Mouse (Mus musculus): Measurements from ENCODE around the gene Rassf5.
"Not testable (repeated sequence)": the region's sequence is repeated elsewhere in the genome, so short reads cannot be mapped to it uniquely, and the experiment has no call there.

Rassf5 gene

DNA sequence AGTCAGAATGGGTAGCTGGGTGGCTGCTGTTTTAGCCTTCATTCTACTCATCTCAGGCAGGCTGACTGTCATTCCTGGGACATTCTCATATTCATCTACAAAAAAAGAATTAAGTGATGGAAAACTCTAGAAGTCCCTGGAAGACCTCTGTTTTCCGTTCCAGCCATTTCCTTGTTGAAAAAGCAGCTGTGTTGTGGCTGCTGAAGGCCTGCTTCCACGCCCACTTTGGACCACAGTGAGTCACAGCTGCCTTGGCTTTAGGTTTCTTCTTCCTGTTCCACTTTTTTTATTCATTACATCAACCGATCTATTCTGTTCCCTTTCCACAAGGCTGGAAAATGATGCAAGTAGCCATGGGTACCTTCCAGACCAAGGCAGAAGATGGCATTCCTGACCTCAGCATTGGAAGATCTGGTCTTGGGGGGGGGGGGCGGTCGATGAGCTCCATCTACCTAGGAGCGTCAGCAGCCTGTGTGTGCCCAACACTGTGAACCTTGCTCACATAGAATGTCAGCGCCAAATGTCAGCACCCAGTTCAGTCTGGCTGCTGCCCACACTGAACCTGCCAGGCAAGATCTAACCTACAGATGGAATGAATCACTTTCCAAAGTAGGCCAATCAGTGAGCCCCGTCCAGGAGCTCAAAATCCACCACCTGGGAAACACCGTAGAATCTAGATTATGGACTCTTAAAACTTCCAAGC is 60.7 kb downstream of the Rassf5 start:
- in situ Hi-C loops (cut with MseI, MboI): loop anchor here in 1 of 2 experiments (10.0 kb wide), 1 partner anchor 60 kb away; the partner anchor contains the start of gene Rassf5

DNA sequence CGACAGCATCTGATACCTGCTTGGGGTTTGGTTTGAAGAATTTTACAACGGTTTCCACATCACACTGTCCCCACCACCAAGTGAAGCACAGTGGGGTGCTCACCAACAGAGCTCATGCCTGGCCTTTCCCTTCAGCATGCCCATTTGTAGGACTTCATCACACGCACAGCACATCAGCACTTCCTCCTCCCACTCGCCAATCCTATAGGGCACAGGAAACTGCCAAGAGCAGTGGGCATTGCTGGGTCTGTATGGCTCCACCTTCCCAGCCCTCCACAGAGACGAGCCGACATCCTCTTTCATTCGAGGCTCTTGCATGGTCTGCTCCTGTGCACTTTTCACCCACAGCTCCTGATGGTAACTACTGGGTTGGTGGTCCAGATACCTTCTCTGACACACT is 61.9 kb downstream of the Rassf5 start:
- in situ Hi-C loops (cut with MseI, MboI): loop anchor here in 1 of 2 experiments (10.0 kb wide), 1 partner anchor 62 kb away; the partner anchor contains the start of gene Rassf5

DNA sequence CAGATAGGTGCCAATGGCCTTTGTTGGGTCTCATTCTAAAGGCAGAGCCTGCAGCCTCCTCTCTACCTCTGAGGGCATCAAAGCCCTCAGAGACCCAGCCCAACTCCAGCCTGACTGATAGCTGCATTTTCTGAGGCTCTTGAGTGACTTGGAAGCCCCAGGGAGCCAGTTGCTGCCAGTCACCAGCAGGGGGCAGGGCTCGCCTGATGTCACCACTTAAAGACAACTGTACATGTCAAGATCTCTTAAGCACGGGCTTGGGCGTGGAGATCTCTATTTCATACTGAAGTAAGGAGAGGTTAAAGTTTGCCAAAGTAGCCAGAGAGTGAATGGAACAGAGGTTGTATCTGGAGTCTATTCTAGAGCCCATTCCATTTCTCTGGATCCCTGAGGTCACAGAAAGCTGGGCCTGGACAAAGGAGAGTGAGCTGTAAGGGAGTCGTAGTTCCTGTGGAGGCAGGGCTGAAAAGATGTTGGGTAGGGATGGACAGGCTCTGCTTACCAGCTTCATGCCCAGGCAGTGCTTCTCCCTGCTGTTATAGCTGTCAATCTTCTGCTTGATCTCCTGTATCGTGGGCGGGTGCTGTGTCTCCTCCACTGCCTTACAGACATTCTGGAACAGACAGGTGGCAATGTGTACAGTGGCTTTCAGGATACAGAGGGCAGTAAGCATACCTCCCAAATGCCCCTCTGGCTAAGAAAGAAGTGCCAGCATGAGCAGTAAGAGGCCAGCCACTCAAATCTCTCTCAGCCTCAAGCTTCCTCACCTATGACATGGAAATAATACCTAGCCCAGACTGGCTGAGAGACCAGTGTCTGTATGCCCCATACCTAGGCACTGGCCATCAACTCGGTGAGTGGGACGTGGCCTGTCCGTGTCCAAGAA is 63.2 kb downstream of the Rassf5 start:
- in situ Hi-C loops (cut with MseI, MboI): loop anchor here in 1 of 2 experiments (10.0 kb wide), 1 partner anchor 63 kb away; the partner anchor contains the start of gene Rassf5

- in situ Hi-C loops (cut with MseI, MboI): loop anchor here in 1 of 2 experiments (10.0 kb wide), 1 partner anchor 64 kb away; the partner anchor contains the start of gene Rassf5
Measured at GRCm38 (mm10) chr1:131180386-131180785, 64.7 kb downstream of the Rassf5 start.

GRCm38 (mm10) chr1:131178083-131178482 is 67.0 kb downstream of the Rassf5 start:
- in situ Hi-C loops (cut with MseI, MboI): no loop called here

DNA sequence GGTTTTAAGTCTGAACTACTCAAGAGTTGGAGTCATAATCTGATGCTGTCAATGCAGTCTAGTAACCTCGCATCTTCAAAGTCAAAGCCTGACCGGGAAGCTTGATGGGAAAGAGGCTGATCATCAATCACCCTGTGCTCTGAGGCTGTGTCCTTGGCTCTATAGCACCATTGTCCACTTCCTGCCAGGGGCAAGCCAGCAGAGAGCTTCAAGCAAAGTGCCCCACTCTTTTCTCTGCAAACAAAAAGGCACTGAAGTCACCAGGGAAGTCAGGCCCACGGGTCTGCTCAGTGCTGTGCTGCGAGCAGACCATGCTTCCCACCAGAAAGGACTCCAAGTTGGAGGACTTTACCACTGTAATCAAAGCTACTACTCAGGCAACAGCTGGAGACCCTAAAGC is 67.8 kb downstream of the Rassf5 start:
- in situ Hi-C loops (cut with MseI, MboI): no loop called here

- in situ Hi-C loops (cut with MseI, MboI): no loop called here
Measured at GRCm38 (mm10) chr1:131175819-131176218, 69.2 kb downstream of the Rassf5 start.

DNA sequence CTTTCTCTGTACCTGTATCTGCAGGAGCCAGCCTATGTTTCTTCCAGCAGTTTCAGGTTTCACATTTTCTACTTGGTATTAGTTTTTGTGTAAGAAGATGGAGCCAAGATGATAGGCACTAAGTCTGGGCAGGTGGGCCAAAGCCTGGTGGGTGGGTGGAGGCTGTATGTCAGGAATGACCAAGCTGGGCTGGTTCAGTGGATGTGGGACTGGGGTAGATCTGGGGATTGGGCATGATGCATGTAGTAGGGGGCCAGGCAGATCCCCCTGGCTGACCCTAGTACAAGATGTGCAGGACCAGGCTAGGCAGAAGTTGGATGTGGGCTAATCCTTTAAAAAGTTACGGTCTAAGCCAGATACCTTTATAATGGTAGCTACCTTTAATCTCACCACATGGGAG is 69.9 kb downstream of the Rassf5 start:
- in situ Hi-C loops (cut with MseI, MboI): no loop called here

- in situ Hi-C loops (cut with MseI, MboI): no loop called here
Measured at GRCm38 (mm10) chr1:131174299-131174861, 70.7 kb downstream of the Rassf5 start.

DNA sequence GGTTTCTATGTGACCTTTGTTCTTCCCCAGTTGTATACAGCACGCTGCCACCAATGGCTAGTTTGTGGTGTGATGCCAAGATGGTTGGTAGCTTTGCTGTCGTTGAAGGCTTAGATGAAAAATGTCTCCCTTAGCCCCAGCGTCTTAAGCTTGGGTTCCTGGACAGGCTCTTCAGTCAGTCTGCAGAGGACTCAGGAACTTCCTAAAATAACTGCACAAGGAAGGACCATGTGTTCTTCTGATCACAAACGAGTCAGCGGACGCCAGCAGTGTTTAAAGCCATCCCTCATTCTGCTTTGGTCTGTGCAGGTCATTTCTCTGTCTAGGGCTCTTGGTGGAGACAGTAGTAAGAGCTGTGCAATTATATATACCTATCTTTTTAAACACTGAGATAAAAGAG is 71.2 kb downstream of the Rassf5 start:
- in situ Hi-C loops (cut with MseI, MboI): no loop called here

DNA sequence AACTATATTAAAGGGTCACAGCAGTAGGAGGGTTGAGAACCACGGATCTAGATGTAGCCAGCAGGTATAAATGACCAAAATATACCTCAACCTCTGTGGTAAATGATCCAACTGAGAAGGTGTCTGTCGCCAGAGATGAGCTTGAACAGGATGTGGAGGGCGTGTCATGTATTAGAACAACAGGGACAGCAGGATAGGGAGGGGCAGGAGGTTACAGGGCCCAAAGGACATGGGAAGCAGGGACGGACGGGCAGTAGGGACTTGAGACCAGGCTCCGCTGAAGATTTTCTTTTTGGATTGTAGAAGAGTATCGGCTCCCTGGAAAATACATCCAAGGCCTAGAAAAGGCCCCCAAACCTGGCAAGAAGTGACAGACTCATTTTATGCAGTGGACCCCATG is 72.1 kb downstream of the Rassf5 start:
- in situ Hi-C loops (cut with MseI, MboI): no loop called here

GRCm38 (mm10) chr1:131167612-131168011 is 77.4 kb downstream of the Rassf5 start:
- in situ Hi-C loops (cut with MseI, MboI): no loop called here

DNA sequence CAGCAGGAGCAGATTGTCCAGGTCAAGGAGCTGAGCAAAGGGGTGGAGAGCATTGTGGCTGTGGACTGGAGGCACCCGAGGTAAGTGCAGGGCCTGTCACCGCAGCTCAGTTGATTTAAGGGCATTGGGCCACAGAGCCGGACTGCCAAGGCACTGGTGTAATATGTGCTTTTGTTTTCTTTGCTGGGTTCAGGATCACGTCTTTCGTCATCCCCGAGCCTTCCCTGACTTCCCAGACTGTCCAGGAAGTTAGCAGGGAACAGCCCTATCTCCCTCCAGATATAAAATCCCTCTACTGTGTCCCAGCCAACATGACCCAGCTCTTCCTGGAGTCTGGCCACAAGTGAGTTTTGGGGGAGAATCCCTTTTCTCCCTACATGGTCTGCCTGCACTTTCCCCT is 80.6 kb downstream of the Rassf5 start:
- in situ Hi-C loops (cut with MseI, MboI): loop anchor here in 1 of 2 experiments (5.0 kb wide), 1 partner anchor 47 kb away; no protein-coding TSS in a partner anchor

GRCm38 (mm10) chr1:131161091-131161490 is 84.0 kb downstream of the Rassf5 start:
- in situ Hi-C loops (cut with MseI, MboI): loop anchor here in 1 of 2 experiments (5.0 kb wide), 1 partner anchor 44 kb away; no protein-coding TSS in a partner anchor

DNA sequence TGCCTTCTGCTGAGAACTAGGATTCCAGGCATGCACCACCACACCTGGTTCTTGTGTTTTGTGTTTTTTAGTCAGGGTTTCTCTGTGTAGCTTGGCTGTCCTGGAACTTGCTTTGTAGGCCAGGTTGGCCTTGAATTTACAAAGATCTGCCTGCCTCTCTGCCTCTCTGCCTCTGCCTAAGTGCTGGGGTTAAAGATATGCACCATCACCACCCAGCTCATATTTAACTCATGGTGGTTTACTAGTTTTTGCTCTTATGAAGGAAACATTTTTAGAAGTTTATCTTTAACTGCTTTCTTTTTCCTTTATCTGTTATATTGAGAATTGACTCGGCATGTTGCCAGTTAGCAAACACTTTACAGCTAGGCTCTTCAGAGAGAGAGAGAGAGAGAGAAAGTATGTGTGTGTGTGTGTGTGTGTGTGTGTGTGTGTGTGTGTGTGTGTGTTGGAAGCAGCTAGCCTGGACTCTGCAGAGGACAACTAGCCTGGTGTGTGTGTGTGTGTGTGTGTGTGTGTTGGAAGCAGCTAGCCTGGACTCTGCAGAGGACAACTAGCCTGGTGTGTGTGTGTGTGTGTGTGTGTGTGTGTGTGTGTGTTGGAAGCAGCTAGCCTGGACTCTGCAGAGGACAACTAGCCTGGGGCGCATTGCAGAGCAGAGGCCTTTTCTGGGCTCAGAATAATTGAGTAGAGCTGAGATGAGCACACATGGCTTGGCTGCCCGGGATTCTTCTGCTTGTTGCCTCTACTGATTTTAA is 85.3 kb downstream of the Rassf5 start:
- in situ Hi-C loops (cut with MseI, MboI): loop anchor here in 1 of 2 experiments (5.0 kb wide), 1 partner anchor 42 kb away; no protein-coding TSS in a partner anchor

DNA sequence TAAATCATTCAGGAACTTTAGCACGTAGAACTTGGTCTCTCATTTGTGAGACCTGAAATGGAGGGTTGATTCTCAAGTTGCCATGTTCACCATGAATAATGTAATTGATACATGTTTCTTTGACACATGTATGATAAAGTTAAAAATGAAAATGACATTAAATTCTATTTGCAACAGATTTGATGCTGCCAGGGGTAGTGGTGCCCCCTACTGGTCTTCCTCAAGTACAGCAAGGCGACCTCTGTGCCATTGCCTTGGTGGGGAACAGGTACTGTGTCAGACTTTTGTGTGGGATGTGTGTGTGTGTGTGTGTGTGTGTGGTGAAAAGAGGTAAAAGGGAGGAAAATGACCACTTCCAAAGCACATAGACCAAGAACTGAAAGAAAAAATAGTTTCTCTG is 89.6 kb downstream of the Rassf5 start:
- in situ Hi-C loops (cut with MseI, MboI): no loop called here

DNA sequence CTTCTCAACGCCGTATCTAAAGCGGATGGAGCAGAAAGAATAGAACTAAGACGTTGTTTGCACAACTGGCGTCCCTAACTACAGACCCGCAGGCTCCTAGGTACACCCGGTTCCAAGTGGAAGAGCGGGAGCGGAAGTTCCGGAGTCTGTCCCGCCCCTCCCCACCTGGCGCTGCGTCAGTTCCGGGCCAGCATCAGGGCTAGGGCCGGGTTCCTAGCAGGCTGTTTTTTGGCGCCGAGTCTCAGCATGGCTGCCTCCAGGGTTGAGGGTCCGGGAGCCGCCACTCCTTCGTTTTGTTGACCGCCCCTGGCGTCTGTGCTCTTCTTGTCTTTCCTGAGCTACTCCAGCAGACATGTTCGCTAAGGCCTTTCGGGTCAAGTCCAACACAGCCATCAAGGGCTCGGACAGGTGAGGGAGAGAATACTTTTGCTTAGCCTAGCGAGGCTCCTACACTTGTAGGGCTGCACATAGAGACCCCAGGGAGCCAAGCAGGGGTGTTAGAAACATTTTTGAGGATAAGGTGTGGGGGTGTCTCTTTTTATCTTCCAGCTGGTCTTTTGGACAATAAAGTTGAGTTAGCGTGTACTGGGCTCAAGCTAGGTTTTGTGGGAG is 91.9 kb downstream of the Rassf5 start, which contains the start of gene Eif2d:
Eif2d (plus strand) TSS at position 164 of the 612 bp plus-strand sequence.
- in situ Hi-C loops (cut with MseI, MboI): no loop called here

GRCm38 (mm10) chr1:131149496-131149895 is 95.6 kb downstream of the Rassf5 start:
- in situ Hi-C loops (cut with MseI, MboI): no loop called here

DNA sequence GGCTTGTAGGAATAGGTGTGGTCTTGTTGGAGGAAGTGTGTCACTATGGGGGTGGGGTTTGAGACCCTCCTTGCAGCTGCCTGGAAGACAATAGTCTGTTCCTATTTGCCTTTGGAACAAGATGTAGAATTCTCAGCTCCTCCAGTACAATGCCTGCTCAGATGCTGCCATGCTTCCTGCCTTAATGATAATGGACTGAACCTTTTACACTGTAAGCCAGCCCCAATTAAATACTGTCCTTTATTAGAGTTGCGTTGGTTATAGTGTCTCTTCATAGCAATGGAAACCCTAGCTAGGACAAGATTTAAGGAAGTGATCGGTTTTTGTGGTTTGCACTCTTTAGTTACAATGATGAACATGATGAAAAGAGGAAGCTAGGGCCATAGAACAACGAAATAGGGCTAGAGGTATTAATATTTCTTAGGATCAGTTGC is 98.9 kb downstream of the Rassf5 start:
- in situ Hi-C loops (cut with MseI, MboI): no loop called here

- in situ Hi-C loops (cut with MseI, MboI): not testable (repeated sequence)
Measured at GRCm38 (mm10) chr1:131145222-131145621, 99.8 kb downstream of the Rassf5 start.

DNA sequence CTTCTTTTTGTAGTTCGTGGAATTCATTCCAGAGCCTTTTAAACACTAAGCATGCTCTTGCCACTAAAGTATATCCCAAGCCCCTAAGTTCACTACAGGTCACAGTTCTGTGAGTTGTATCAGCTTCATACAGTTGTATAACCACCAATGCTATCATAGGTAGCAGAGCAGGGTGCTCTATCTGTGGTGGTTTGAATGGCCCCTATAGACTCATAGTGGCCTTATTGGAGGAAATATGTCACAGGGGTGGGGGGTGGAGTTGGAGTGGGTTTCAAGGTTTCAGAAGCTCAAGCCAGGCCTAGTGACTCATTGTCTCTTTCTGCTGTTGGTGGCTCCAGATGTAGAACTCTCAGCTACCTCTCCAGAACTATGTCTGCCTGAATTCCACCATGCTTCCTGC is 102.6 kb downstream of the Rassf5 start:
- in situ Hi-C loops (cut with MseI, MboI): no loop called here

All from mouse trophoblast stem cell (cell line).